Comparison of ENCODE assay signal across 14 mouse cellular contexts in genomic region chr9:98863463-98863862, GRCm38 (mm10). TPM values are rescaled to one million over a fixed set of nuclear protein-coding genes. Genes with fewer than 3 reads are reported as not detected.
DNase-seq lines count a peak whose midpoint lies in the region; ATAC-seq and TF ChIP-seq lines count a peak whose summit lies in the region.
"Had no signal": no experiment of that assay in that cellular context is flagged by ENCODE, and none has a peak within 500 bp of the region (broad histone marks: within the 10 kb centered on the region; RNA-seq: fewer than 3 reads in every experiment).

No protein-coding gene starts in this region.

- H3K4me3 ChIP-seq in embryonic facial prominence, embryonic 11.5 days (ENCODE audit: low read depth, low read length) = no peak overlapping the region
- no peak overlapping the region for H3K4me3 ChIP-seq in embryonic facial prominence, embryonic 10.5 days
- no peak overlapping the region for H3K4me3 ChIP-seq in lung, adult 2 months (replicated peaks; ENCODE audit: extremely low read depth, low read depth, low read length)
- H3K4me3 ChIP-seq: embryonic facial prominence, embryonic 13.5 days; hindbrain, embryonic 12.5 days had no signal

- H3K36me3 ChIP-seq in embryonic facial prominence, embryonic 11.5 days (replicated peaks; ENCODE audit: control insufficient read depth, insufficient read depth, low read depth, low read length) = no peaks in the 10 kb centered on the region
- H3K36me3 ChIP-seq in embryonic facial prominence, embryonic 10.5 days (replicated peaks) = no peaks in the 10 kb centered on the region
- H3K36me3 ChIP-seq: embryonic facial prominence, embryonic 13.5 days; hindbrain, embryonic 12.5 days had no signal

- H3K9me3 ChIP-seq in embryonic facial prominence, embryonic 11.5 days (replicated peaks; ENCODE audit: control insufficient read depth, low read length) = no peaks in the 10 kb centered on the region
- 0 out of 2 replicates have a peak, but pooled peaks cover 7% of the 10 kb centered on the region for H3K9me3 ChIP-seq in embryonic facial prominence, embryonic 10.5 days
- H3K9me3 ChIP-seq: embryonic facial prominence, embryonic 13.5 days; hindbrain, embryonic 12.5 days had no signal

- ATAC-seq in embryonic facial prominence, embryonic 11.5 days (replicated peaks; ENCODE audit: insufficient number of reproducible peaks, low FRiP score, low TSS enrichment, low read depth) = no peak
- ATAC-seq in megakaryocyte progenitor cell, adult 5-6 weeks (replicated peaks; ENCODE audit: poor library complexity) = no peak

- no peak overlapping the region for H3K4me2 ChIP-seq in embryonic facial prominence, embryonic 11.5 days (ENCODE audit: low read depth, low read length)
- H3K4me2 ChIP-seq: embryonic facial prominence, embryonic 13.5 days; hindbrain, embryonic 12.5 days had no signal

- DNase-seq in embryonic facial prominence, embryonic 11.5 days (ENCODE audit: low spot score) = peak; percentile 17
- no peak for DNase-seq in embryonic facial prominence, embryonic 10.5 days (ENCODE audit: low spot score)
- no peak for DNase-seq in lung, adult 2 months
- DNase-seq in lung, postnatal 10 days = no peak
- DNase-seq in ES-CJ7 (ENCODE audit: low read depth, low spot score) = peak; percentile 82
- DNase-seq in mesoderm, embryonic 11.5 days (ENCODE audit: low read depth, low spot score) = peak; percentile 23
- DNase-seq: right cerebral cortex, postnatal 14 days had no signal

- no peak overlapping the region for H3K9ac ChIP-seq in embryonic facial prominence, embryonic 11.5 days (replicated peaks; ENCODE audit: low read length)
- H3K9ac ChIP-seq: embryonic facial prominence, embryonic 13.5 days; hindbrain, embryonic 12.5 days had no signal

- 0 out of 2 replicates have a peak, but pooled peaks have one; percentile 12 for TF ChIP-seq CTCF in lung, adult 2 months (IDR thresholded peaks at IDR 0.05; ENCODE audit: insufficient read depth, low read length)

- no peak for TF ChIP-seq POLR2A in lung, adult 2 months (IDR thresholded peaks at IDR 0.05; ENCODE audit: borderline replicate concordance, extremely low read depth, low read depth, low read length)

- H3K27ac ChIP-seq in embryonic facial prominence, embryonic 11.5 days (replicated peaks; ENCODE audit: low read depth, low read length) = no peak overlapping the region
- no peak overlapping the region for H3K27ac ChIP-seq in embryonic facial prominence, embryonic 10.5 days (replicated peaks)
- H3K27ac ChIP-seq: embryonic facial prominence, embryonic 13.5 days; hindbrain, embryonic 12.5 days; macrophage had no signal

- WGBS in embryonic facial prominence, embryonic 11.5 days = 63% methylated on average over 3 of the region's 3 CpGs
- 72% methylated on average over 3 of the region's 3 CpGs for WGBS in embryonic facial prominence, embryonic 10.5 days
- 61% methylated on average over 3 of the region's 3 CpGs for WGBS in lung, adult 2 months

- H3K4me1 ChIP-seq in embryonic facial prominence, embryonic 11.5 days (ENCODE audit: control insufficient read depth, insufficient read depth, low read length) = no peaks in the 10 kb centered on the region
- peaks cover 3% of the 10 kb centered on the region; the same call in 1 of the 2 replicates for H3K4me1 ChIP-seq in embryonic facial prominence, embryonic 10.5 days
- no peaks in the 10 kb centered on the region for H3K4me1 ChIP-seq in lung, adult 2 months (ENCODE audit: control insufficient read depth, insufficient read depth, low read length)
- H3K4me1 ChIP-seq: embryonic facial prominence, embryonic 13.5 days; hindbrain, embryonic 12.5 days had no signal

- no peaks in the 10 kb centered on the region for H3K27me3 ChIP-seq in embryonic facial prominence, embryonic 11.5 days (ENCODE audit: control insufficient read depth, insufficient read depth, low read length)
- H3K27me3 ChIP-seq in embryonic facial prominence, embryonic 10.5 days (replicated peaks; ENCODE audit: low read depth, poor library complexity, severe bottlenecking) = peaks cover 17% of the 10 kb centered on the region

RNA-seq across cellular contexts. Expression of gene Prr23a3, which starts 1.1 kb away (rescaled TPM):
- polyA plus RNA-seq in embryonic facial prominence, embryonic 11.5 days (2014; fragmentation: Nextera tagmentation; extraction: Ambion mirVana) = not detected in 2 replicates
- 0.08 and 0.10 TPM in 2 replicates for polyA plus RNA-seq in embryonic facial prominence, embryonic 10.5 days (2016; fragmentation: Nextera tagmentation; extraction: Ambion mirVana)
- not detected in 2 replicates for polyA plus RNA-seq in lung, adult 2 months (2012; rRNA removed)
- not detected in 2 replicates for total RNA-seq in megakaryocyte progenitor cell, adult 5-6 weeks (2015)
- total RNA-seq in megakaryocyte progenitor cell, adult 5-6 weeks (2017) = not detected in 2 replicates
- total RNA-seq: heart, adult 18-20 months; left cerebral cortex, postnatal 14 days had no signal
- polyA plus RNA-seq: embryonic facial prominence, embryonic 13.5 days; hindbrain, embryonic 12.5 days; macrophage; stomach, embryonic 14.5 days had no signal

RNA-seq across cellular contexts. Expression of gene Prr23a2, which starts 7.2 kb away (rescaled TPM):
- not detected in 2 replicates for polyA plus RNA-seq in embryonic facial prominence, embryonic 11.5 days (2014; fragmentation: Nextera tagmentation; extraction: Ambion mirVana)
- polyA plus RNA-seq in embryonic facial prominence, embryonic 10.5 days (2016; fragmentation: Nextera tagmentation; extraction: Ambion mirVana) = not detected in 2 replicates
- polyA plus RNA-seq in lung, adult 2 months (2012; rRNA removed) = 0.14 TPM in 1 of 2 replicates, not detected in the other
- not detected in 2 replicates for total RNA-seq in megakaryocyte progenitor cell, adult 5-6 weeks (2015)
- not detected in 2 replicates for total RNA-seq in megakaryocyte progenitor cell, adult 5-6 weeks (2017)
- total RNA-seq: heart, adult 18-20 months; left cerebral cortex, postnatal 14 days had no signal
- polyA plus RNA-seq: embryonic facial prominence, embryonic 13.5 days; hindbrain, embryonic 12.5 days; macrophage; stomach, embryonic 14.5 days had no signal

RNA-seq across cellular contexts. Expression of gene Prr23a1, which starts 21.2 kb away (rescaled TPM):
- polyA plus RNA-seq in embryonic facial prominence, embryonic 11.5 days (2014; fragmentation: Nextera tagmentation; extraction: Ambion mirVana) = not detected in 2 replicates
- 0.18 TPM in 1 of 2 replicates, not detected in the other for polyA plus RNA-seq in embryonic facial prominence, embryonic 10.5 days (2016; fragmentation: Nextera tagmentation; extraction: Ambion mirVana)
- not detected in 2 replicates for polyA plus RNA-seq in lung, adult 2 months (2012; rRNA removed)
- total RNA-seq in megakaryocyte progenitor cell, adult 5-6 weeks (2015) = not detected in 2 replicates
- total RNA-seq in megakaryocyte progenitor cell, adult 5-6 weeks (2017) = not detected in 2 replicates
- total RNA-seq: heart, adult 18-20 months; left cerebral cortex, postnatal 14 days had no signal
- polyA plus RNA-seq: embryonic facial prominence, embryonic 13.5 days; hindbrain, embryonic 12.5 days; macrophage; stomach, embryonic 14.5 days had no signal

RNA-seq across cellular contexts. Expression of gene 7420426K07Rik, which starts 39.5 kb away (rescaled TPM):
- not detected in 2 replicates for polyA plus RNA-seq in embryonic facial prominence, embryonic 11.5 days (2014; fragmentation: Nextera tagmentation; extraction: Ambion mirVana)
- not detected in 2 replicates for polyA plus RNA-seq in embryonic facial prominence, embryonic 10.5 days (2016; fragmentation: Nextera tagmentation; extraction: Ambion mirVana)
- polyA plus RNA-seq in lung, adult 2 months (2012; rRNA removed) = not detected in 2 replicates
- not detected in 2 replicates for total RNA-seq in megakaryocyte progenitor cell, adult 5-6 weeks (2015)
- total RNA-seq in megakaryocyte progenitor cell, adult 5-6 weeks (2017) = not detected in 2 replicates
- total RNA-seq: heart, adult 18-20 months; left cerebral cortex, postnatal 14 days had no signal
- polyA plus RNA-seq: embryonic facial prominence, embryonic 13.5 days; hindbrain, embryonic 12.5 days; macrophage; stomach, embryonic 14.5 days had no signal

Comparison
In these comparisons a context has a peak if more than half of its experiments do, and no peak if none do; other contexts are left out.
1. DNase-seq: peak in embryonic facial prominence, embryonic 11.5 days (single experiment), ES-CJ7 (single experiment) and mesoderm, embryonic 11.5 days (single experiment); none in embryonic facial prominence, embryonic 10.5 days (single experiment), lung, adult 2 months (single experiment) and lung, postnatal 10 days (single experiment).